Mouse (Mus musculus): ENCODE results near the gene Rab6b.

- TF ChIP-seq CHD2 (IDR thresholded peaks at IDR 0.05; ENCODE audit: low read depth, low read length), result no peak
- no peak for TF ChIP-seq ZC3H11A (IDR thresholded peaks at IDR 0.05; ENCODE audit: borderline replicate concordance, low read depth, low read length)
- no peak for TF ChIP-seq ZNF384 (IDR thresholded peaks at IDR 0.05; ENCODE audit: low read depth, low read length)
These were observed 102.7 kb downstream of the Rab6b start for GRCm38 (mm10) chr9:103214281-103214680.

Data from ES-E14 (cell line).